22 mouse cellular contexts compared by ENCODE assay signal in the genomic region with DNA sequence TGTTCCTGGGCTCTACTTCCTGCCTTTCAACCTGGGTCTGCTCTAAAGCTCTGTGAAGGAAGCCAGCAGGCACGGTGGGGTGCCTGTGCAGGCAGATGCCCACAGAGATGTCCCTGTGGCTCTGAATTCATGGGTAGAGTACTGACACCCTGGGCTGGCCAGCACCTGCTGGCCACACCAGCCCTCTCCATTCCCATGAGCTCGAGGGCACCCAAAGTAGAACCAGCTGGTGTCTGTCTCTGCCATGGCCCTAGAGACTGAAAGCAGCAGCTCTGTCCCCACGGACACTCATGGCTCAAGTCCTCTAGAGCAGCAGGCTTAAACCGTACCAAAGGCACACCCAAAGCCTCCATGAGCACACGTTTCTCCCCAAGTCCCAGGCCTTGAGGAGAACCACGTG. TPM values are rescaled to one million over a fixed set of nuclear protein-coding genes. Genes with fewer than 3 reads are reported as not detected.
DNase-seq lines count a peak whose midpoint lies in the region; ATAC-seq and TF ChIP-seq lines count a peak whose summit lies in the region.
"Had no signal": no experiment of that assay in that cellular context is flagged by ENCODE, and none has a peak within 500 bp of the region (broad histone marks: within the 10 kb centered on the region; RNA-seq: fewer than 3 reads in every experiment).

No protein-coding gene starts in this region.

- H3K27ac ChIP-seq in heart, embryonic 10.5 days = peak overlapping the region; percentile 78
- peak overlapping the region; percentile 67 for H3K27ac ChIP-seq in midbrain, embryonic 10.5 days (replicated peaks)
- no peak overlapping the region for H3K27ac ChIP-seq in midbrain, postnatal 0 days (ENCODE audit: low read depth, low read length)
- peak overlapping the region; percentile 18; the same call in 1 of the 2 replicates for H3K27ac ChIP-seq in liver, embryonic 14.5 days
- no peak overlapping the region for H3K27ac ChIP-seq in left cerebral cortex, adult 2 months
- H3K27ac ChIP-seq: embryonic facial prominence, embryonic 15.5 days; heart, adult 2 months; heart, embryonic 13.5 days; hindbrain, embryonic 12.5 days had no signal

- no peaks in the 10 kb centered on the region for H3K9me3 ChIP-seq in heart, embryonic 10.5 days
- no peaks in the 10 kb centered on the region for H3K9me3 ChIP-seq in midbrain, embryonic 10.5 days (replicated peaks)
- no peaks in the 10 kb centered on the region for H3K9me3 ChIP-seq in midbrain, postnatal 0 days (ENCODE audit: low read length)
- no peaks in the 10 kb centered on the region; the same call in 1 of the 2 replicates for H3K9me3 ChIP-seq in liver, embryonic 14.5 days (ENCODE audit: control insufficient read depth, low read length)
- H3K9me3 ChIP-seq: embryonic facial prominence, embryonic 15.5 days; heart, embryonic 13.5 days; hindbrain, embryonic 12.5 days had no signal

- ATAC-seq in midbrain, postnatal 0 days (ENCODE audit: low FRiP score) = no peak
- ATAC-seq in liver, embryonic 14.5 days (ENCODE audit: insufficient read depth) = no peak
- ATAC-seq: forebrain, embryonic 16.5 days; hindbrain, embryonic 16.5 days had no signal

- intact Hi-C loops in left cerebral cortex, adult 2 months (cut with DNase I) = no loop called here

- DNase-seq in heart, embryonic 10.5 days (ENCODE audit: low spot score) = no peak
- no peak for DNase-seq in heart, postnatal 4 days
- no peak for DNase-seq in midbrain, embryonic 10.5 days (ENCODE audit: low spot score)
- DNase-seq in midbrain, postnatal 0 days (ENCODE audit: low spot score) = no peak
- DNase-seq in liver, embryonic 14.5 days (ENCODE audit: low read depth in 3 of 3, low spot score in 3 of 3) = no peak
- no peak for DNase-seq in ovary, postnatal 14 days (ENCODE audit: low spot score)
- no peak for DNase-seq in left cerebral cortex, adult 2 months (ENCODE audit: extremely low spot score in 1 of 2, low spot score in 2 of 2)
- no peak for DNase-seq in layer of hippocampus, postnatal 10 days (ENCODE audit: low spot score in 2 of 2)
- DNase-seq: adrenal gland, adult 8-10 months; cerebellum, adult 11 months; cerebellum, adult 8-10 months; cerebellum, postnatal 14 days; embryo, embryonic 11 days; gastrocnemius, postnatal 10 days; heart, adult 2 months; heart, postnatal 36 days had no signal

- H3K4me3 ChIP-seq in heart, embryonic 10.5 days = no peak overlapping the region
- H3K4me3 ChIP-seq in midbrain, embryonic 10.5 days = no peak overlapping the region
- no peak overlapping the region for H3K4me3 ChIP-seq in midbrain, postnatal 0 days (ENCODE audit: low read depth, low read length)
- H3K4me3 ChIP-seq in liver, embryonic 14.5 days (ENCODE audit: insufficient read depth in 1 of 2, low read depth in 2 of 2, low read length in 2 of 2) = no peak overlapping the region
- no peak overlapping the region for H3K4me3 ChIP-seq in left cerebral cortex, adult 2 months
- H3K4me3 ChIP-seq: embryonic facial prominence, embryonic 15.5 days; erythroblast, embryonic 14.5 days; heart, adult 2 months; heart, embryonic 13.5 days; hindbrain, embryonic 12.5 days had no signal

- WGBS in heart, embryonic 10.5 days = 87% methylated on average over 6 of the region's 6 CpGs
- 93% methylated on average over 6 of the region's 6 CpGs for WGBS in midbrain, embryonic 10.5 days
- WGBS in midbrain, postnatal 0 days = 94% methylated on average over 6 of the region's 6 CpGs
- WGBS in liver, embryonic 14.5 days (ENCODE audit: insufficient replicate concordance) = 60% methylated on average over 6 of the region's 6 CpGs

- no peak for TF ChIP-seq EP300 in liver, embryonic 14.5 days (IDR thresholded peaks at IDR 0.05; ENCODE audit: low read depth)

- no peak overlapping the region for H3K9ac ChIP-seq in midbrain, postnatal 0 days (replicated peaks; ENCODE audit: low read length, poor library complexity, severe bottlenecking)
- no peak overlapping the region for H3K9ac ChIP-seq in liver, embryonic 14.5 days (replicated peaks)
- H3K9ac ChIP-seq: embryonic facial prominence, embryonic 15.5 days; heart, embryonic 13.5 days; hindbrain, embryonic 12.5 days had no signal

- H3K36me3 ChIP-seq in heart, embryonic 10.5 days = peaks cover 21% of the 10 kb centered on the region
- H3K36me3 ChIP-seq in midbrain, embryonic 10.5 days = peaks cover 24% of the 10 kb centered on the region
- no peaks in the 10 kb centered on the region for H3K36me3 ChIP-seq in midbrain, postnatal 0 days (ENCODE audit: insufficient read depth, low read length)
- H3K36me3 ChIP-seq in liver, embryonic 14.5 days (replicated peaks; ENCODE audit: control insufficient read depth, insufficient read depth, low read depth) = no peaks in the 10 kb centered on the region
- H3K36me3 ChIP-seq: embryonic facial prominence, embryonic 15.5 days; hindbrain, embryonic 12.5 days had no signal

- no peak overlapping the region for H3K4me2 ChIP-seq in midbrain, postnatal 0 days (ENCODE audit: low read depth, low read length, poor library complexity, severe bottlenecking)
- no peak overlapping the region for H3K4me2 ChIP-seq in liver, embryonic 14.5 days (ENCODE audit: low read depth)
- H3K4me2 ChIP-seq: embryonic facial prominence, embryonic 15.5 days; heart, embryonic 13.5 days; hindbrain, embryonic 12.5 days had no signal

- TF ChIP-seq CTCF in midbrain, postnatal 0 days (IDR thresholded peaks at IDR 0.05) = no peak
- no peak for TF ChIP-seq CTCF in liver, embryonic 14.5 days (IDR thresholded peaks at IDR 0.05; ENCODE audit: low read depth)
- TF ChIP-seq CTCF in left cerebral cortex, adult 2 months (IDR thresholded peaks at IDR 0.05) = no peak

- no peaks in the 10 kb centered on the region for H3K27me3 ChIP-seq in heart, embryonic 10.5 days (ENCODE audit: insufficient read depth, poor library complexity, severe bottlenecking)
- H3K27me3 ChIP-seq in midbrain, embryonic 10.5 days (ENCODE audit: low read depth, poor library complexity, severe bottlenecking) = no peaks in the 10 kb centered on the region
- no peaks in the 10 kb centered on the region for H3K27me3 ChIP-seq in midbrain, postnatal 0 days (ENCODE audit: insufficient read depth, low read length)
- H3K27me3 ChIP-seq in liver, embryonic 14.5 days (ENCODE audit: control insufficient read depth, insufficient read depth, low read length) = no peaks in the 10 kb centered on the region
- H3K27me3 ChIP-seq: embryonic facial prominence, embryonic 15.5 days; heart, embryonic 13.5 days; hindbrain, embryonic 12.5 days had no signal

- H3K4me1 ChIP-seq in heart, embryonic 10.5 days = peaks cover 89% of the 10 kb centered on the region
- H3K4me1 ChIP-seq in midbrain, embryonic 10.5 days = peaks cover 75% of the 10 kb centered on the region
- no peaks in the 10 kb centered on the region; the same call in 1 of the 2 replicates for H3K4me1 ChIP-seq in midbrain, postnatal 0 days (ENCODE audit: insufficient read depth, low read length)
- H3K4me1 ChIP-seq in liver, embryonic 14.5 days (replicated peaks; ENCODE audit: control insufficient read depth in 2 of 2, insufficient read depth in 2 of 2, low read length in 1 of 2) = peaks cover 41 to 53% of the 10 kb centered on the region in 2 experiments

RNA-seq across cellular contexts. Expression of a gene that starts 30.1 kb away (rescaled TPM):
- 232 and 318 TPM in 2 replicates for polyA plus RNA-seq in heart, embryonic 10.5 days (2016; fragmentation: Nextera tagmentation; extraction: Ambion mirVana)
- total RNA-seq in heart, postnatal 4 days (2021) = 10 to 100 TPM; 70.4 to 74.9 TPM
- 146 and 155 TPM in 2 replicates for polyA plus RNA-seq in midbrain, embryonic 10.5 days (2016; fragmentation: Nextera tagmentation; extraction: Ambion mirVana)
- total RNA-seq in midbrain, postnatal 0 days (2014; rRNA removed) = 27.7 and 30.3 TPM in 2 replicates
- 14.6 and 15.4 TPM in 2 replicates for polyA plus RNA-seq in midbrain, postnatal 0 days (2015; fragmentation: Nextera tagmentation; extraction: Ambion mirVana)
- polyA plus RNA-seq in liver, embryonic 14.5 days (2012; rRNA removed) = 24.6 and 34.7 TPM in 2 replicates
- polyA plus RNA-seq in liver, embryonic 14.5 days (2014; fragmentation: Nextera tagmentation; extraction: Ambion mirVana) = 31.4 and 41.2 TPM in 2 replicates
- total RNA-seq in left cerebral cortex, adult 2 months (2021) = 1 to 10 TPM; 3.6 to 3.8 TPM
- 10 to 100 TPM; 13.0 to 13.5 TPM for total RNA-seq in layer of hippocampus, postnatal 10 days (2021)

Comparison
In these comparisons a context has a peak if more than half of its experiments do, and no peak if none do; other contexts are left out.
1. H3K27ac ChIP-seq: peak in heart, embryonic 10.5 days (single experiment), midbrain, embryonic 10.5 days (single experiment) and liver, embryonic 14.5 days (single experiment); none in midbrain, postnatal 0 days (single experiment) and left cerebral cortex, adult 2 months (single experiment).